In genomic region chr9:14547584-14548365, GRCm38 (mm10) we compare ENCODE assay signal across 13 mouse cellular contexts. TPM values are rescaled to one million over a fixed set of nuclear protein-coding genes. Genes with fewer than 3 reads are reported as not detected.
DNase-seq lines count a peak whose midpoint lies in the region; ATAC-seq lines count a peak whose summit lies in the region.
"Had no signal": no experiment of that assay in that cellular context is flagged by ENCODE, and none has a peak within 500 bp of the region (broad histone marks: within the 10 kb centered on the region; RNA-seq: fewer than 3 reads in every experiment).

No protein-coding gene starts in this region.

- H3K4me2 ChIP-seq in heart, embryonic 12.5 days, result no peak overlapping the region
- H3K4me2 ChIP-seq: forebrain, embryonic 13.5 days had no signal

- no peak overlapping the region for H3K9ac ChIP-seq in heart, embryonic 12.5 days
- H3K9ac ChIP-seq: forebrain, embryonic 13.5 days had no signal

- peaks cover 42% of the 10 kb centered on the region for H3K4me1 ChIP-seq in heart, embryonic 12.5 days (replicated peaks)
- H3K4me1 ChIP-seq: forebrain, embryonic 13.5 days had no signal

- intact Hi-C loops in left cerebral cortex, postnatal 36 days (cut with DNase I), result no loop called here

- peaks cover 92% of the 10 kb centered on the region for H3K36me3 ChIP-seq in heart, embryonic 12.5 days

- peak; percentile 28 to 52 for DNase-seq in heart, adult 18-20 months
- peak; percentile 9 for DNase-seq in CD4-positive helper T cell, adult 2 months (ENCODE audit: low read depth, low spot score)
- DNase-seq in gastrocnemius, postnatal 10 days, result peak; percentile 37
- DNase-seq in mesoderm, embryonic 11.5 days (ENCODE audit: low read depth, low spot score), result peak; percentile 23
- no peak for DNase-seq in adrenal gland, adult (ENCODE audit: inconsistent age in 2 of 2, low spot score in 1 of 2)
- DNase-seq in left cerebral cortex, postnatal 36 days (ENCODE audit: low spot score in 2 of 2), result no peak
- DNase-seq in kidney, postnatal 10 days, result no peak
- DNase-seq: adrenal gland, adult 2 months; cerebellum, postnatal 10 days had no signal

- no peak overlapping the region for H3K4me3 ChIP-seq in heart, embryonic 12.5 days
- H3K4me3 ChIP-seq: forebrain, embryonic 13.5 days; left cerebral cortex, adult 2 months had no signal

- 61% methylated on average over 12 of the region's 12 CpGs for whole genome bisulfite sequencing in heart, embryonic 12.5 days

- no peak for ATAC-seq in heart, embryonic 12.5 days (ENCODE audit: insufficient number of reproducible peaks, low FRiP score)
- ATAC-seq: forebrain, embryonic 13.5 days; inflammation-experienced regulatory T-cells, adult 6 months had no signal

- no peak overlapping the region for H3K27ac ChIP-seq in heart, embryonic 12.5 days (ENCODE audit: poor library complexity, severe bottlenecking)
- H3K27ac ChIP-seq: forebrain, embryonic 13.5 days; left cerebral cortex, adult 2 months had no signal

- no peaks in the 10 kb centered on the region for H3K27me3 ChIP-seq in heart, embryonic 12.5 days (replicated peaks)
- H3K27me3 ChIP-seq: forebrain, embryonic 13.5 days had no signal

- no peaks in the 10 kb centered on the region for H3K9me3 ChIP-seq in heart, embryonic 12.5 days (replicated peaks)
- H3K9me3 ChIP-seq: forebrain, embryonic 13.5 days had no signal

RNA-seq across cellular contexts. Expression of gene Cwc15, which starts 47.4 kb away (rescaled TPM):
- total RNA-seq in heart, adult 18-20 months (2021), result 10 to 100 TPM; 66.3 to 67.3 TPM
- polyA plus RNA-seq in heart, embryonic 12.5 days (2016; fragmentation: Nextera tagmentation; extraction: Ambion mirVana), result 126 and 130 TPM in 2 replicates
- 100 to 1,000 TPM; 101 to 102 TPM for total RNA-seq in gastrocnemius, postnatal 10 days (2021)
- total RNA-seq in left cerebral cortex, postnatal 36 days (2021), result 10 to 100 TPM; 84.1 to 85.4 TPM

RNA-seq across cellular contexts. Expression of gene Kdm4d, which starts 47.5 kb away (rescaled TPM):
- total RNA-seq in heart, adult 18-20 months (2021), result not detected
- 0.14 and 0.15 TPM in 2 replicates for polyA plus RNA-seq in heart, embryonic 12.5 days (2016; fragmentation: Nextera tagmentation; extraction: Ambion mirVana)
- total RNA-seq in gastrocnemius, postnatal 10 days (2021), result under 1 TPM; 0.09 to 0.11 TPM
- 1 to 10 TPM; 2.3 to 2.4 TPM for total RNA-seq in left cerebral cortex, postnatal 36 days (2021)

Comparison
In these comparisons a context has a peak if more than half of its experiments do, and no peak if none do; other contexts are left out.
1. DNase-seq: peak in heart, adult 18-20 months (2 of 2), CD4-positive helper T cell, adult 2 months (single experiment), gastrocnemius, postnatal 10 days (single experiment) and mesoderm, embryonic 11.5 days (single experiment); none in adrenal gland, adult (0 of 2), left cerebral cortex, postnatal 36 days (0 of 2) and kidney, postnatal 10 days (single experiment).